Mouse (Mus musculus): ENCODE results near the gene Bcas3. TPM values are rescaled to one million over a fixed set of nuclear protein-coding genes. Genes with fewer than 3 reads are reported as not detected.

Bcas3 gene
- polyA plus RNA-seq, 1 experiment from 2014 or later: 29.7 TPM

DNA sequence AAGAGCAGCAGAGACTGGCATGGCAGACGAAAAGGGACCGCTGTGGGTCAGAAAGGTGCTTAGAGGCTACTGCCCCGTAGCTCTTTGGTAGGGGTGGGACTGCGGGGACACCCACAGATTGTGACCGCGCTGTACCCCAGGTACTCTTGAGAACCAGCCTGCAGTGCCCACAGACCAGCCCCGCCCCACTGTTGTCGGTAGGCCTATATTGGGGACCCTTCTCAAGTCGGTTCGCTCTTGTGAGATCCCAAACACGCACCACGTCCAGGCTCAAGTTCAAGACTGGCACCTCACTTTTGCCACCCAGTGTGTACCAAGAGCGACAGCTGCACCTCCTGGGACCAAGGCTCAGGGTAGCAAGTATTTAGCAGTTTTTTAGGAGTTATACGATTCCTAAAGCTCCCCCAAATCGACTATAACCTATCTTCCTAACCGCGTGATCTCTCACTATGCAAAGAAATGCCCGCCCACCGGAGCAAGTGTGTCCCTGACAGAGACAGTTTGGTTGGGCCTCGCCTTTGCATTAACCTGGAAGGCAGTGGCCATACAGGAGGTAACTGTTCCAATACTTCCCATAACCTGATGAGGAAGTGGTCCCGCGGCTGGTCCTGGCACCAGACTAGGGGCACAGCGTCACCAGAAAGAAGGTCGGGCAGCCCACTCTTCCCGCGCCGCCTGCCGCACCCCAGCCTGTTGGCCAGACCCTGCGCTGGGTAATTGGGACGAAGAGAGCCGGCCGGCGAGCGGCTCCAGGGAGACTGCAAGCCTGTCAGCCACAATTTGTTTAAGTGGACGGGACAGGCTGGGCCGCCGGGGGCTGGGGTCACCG, 475.9 kb downstream of the Bcas3 start:
- peaks cover 45% of the 10 kb centered on the region for H3K27me3 ChIP-seq (replicated peaks; ENCODE audit: control insufficient read depth, insufficient read depth, low read length)

DNA sequence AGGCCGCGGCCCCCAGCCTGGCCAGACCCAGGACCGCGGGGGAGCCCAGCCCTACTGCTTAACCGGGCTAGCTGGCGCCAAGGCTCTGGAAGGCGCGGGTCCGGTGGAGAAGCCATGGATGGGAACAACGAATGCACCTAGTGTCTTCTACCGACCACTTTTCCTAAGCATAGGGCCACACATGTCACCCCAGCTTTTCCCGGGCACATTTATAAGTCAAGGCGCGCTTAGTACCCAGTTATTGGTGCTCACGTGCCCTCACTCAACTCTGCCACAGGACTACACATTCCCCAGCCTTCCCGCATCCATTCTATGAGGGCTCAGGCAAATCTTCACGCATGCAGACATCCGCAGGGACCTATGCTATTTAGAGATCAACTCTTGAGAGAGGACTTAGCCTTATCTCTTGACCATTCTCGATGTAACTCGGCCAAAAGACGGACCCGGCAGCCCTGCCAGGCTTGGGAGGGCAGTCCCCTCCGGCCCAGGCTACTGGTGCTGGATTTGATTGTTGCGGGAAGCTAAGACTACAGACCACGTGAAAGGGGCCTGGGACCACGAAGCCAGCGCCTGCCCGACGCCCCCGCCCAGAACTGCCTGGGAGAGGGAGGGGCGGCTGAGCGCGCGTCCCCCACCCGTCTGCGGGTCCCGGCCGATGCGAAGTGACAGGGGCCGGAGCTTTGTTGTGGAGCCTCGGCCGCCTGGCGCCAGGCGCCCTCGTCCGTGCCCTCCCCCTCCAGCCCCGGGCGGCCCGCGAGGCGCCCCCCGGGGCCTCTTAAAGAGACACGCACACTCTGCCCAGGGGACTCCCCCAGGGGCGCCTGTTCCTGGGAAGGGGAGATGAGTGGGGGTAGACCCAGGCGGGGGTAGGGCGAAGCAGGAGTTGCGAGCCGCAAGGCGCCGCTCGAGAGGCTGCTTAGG, 476.8 kb downstream of the Bcas3 start:
- WGBS: under 1% methylated on average over 59 of the region's 61 CpGs
- Histone ChIP-seq H3K36me3 (ENCODE audit: control insufficient read depth, insufficient read depth, low read length) (no peaks in the 10 kb centered on the region), H3K27me3 (replicated peaks; ENCODE audit: control insufficient read depth, insufficient read depth, low read length) (peaks cover 45% of the 10 kb centered on the region), H3K9me3 (ENCODE audit: control insufficient read depth, low read length) (no peaks in the 10 kb centered on the region), H3K4me3 (ENCODE audit: low read length) (peak overlapping the region; percentile 25), H3K9ac (ENCODE audit: low read depth, low read length) (0 out of 2 replicates have a peak overlapping the region, but pooled peaks have one; percentile 40), H3K27ac (ENCODE audit: low read depth, low read length) (no peak overlapping the region), H3K4me1 (ENCODE audit: control insufficient read depth, insufficient read depth, low read depth, low read length) (peaks cover 17% of the 10 kb centered on the region), H3K4me2 (ENCODE audit: low read length) (peak overlapping the region; percentile 46)
- ATAC-seq: no peak

More for the DNA sequence above, 475.9 kb downstream of the Bcas3 start:
- Histone ChIP-seq H3K9ac (ENCODE audit: low read depth, low read length) (no peak overlapping the region), H3K27ac (ENCODE audit: low read depth, low read length) (no peak overlapping the region), H3K9me3 (ENCODE audit: control insufficient read depth, low read length) (no peaks in the 10 kb centered on the region), H3K36me3 (ENCODE audit: control insufficient read depth, insufficient read depth, low read length) (no peaks in the 10 kb centered on the region), H3K4me2 (ENCODE audit: low read length) (no peak overlapping the region), H3K4me1 (ENCODE audit: control insufficient read depth, insufficient read depth, low read depth, low read length) (peaks cover 17% of the 10 kb centered on the region), H3K4me3 (ENCODE audit: low read length) (no peak overlapping the region)
- no peak for ATAC-seq
- WGBS: 6% methylated on average over 38 of the region's 38 CpGs

DNA sequence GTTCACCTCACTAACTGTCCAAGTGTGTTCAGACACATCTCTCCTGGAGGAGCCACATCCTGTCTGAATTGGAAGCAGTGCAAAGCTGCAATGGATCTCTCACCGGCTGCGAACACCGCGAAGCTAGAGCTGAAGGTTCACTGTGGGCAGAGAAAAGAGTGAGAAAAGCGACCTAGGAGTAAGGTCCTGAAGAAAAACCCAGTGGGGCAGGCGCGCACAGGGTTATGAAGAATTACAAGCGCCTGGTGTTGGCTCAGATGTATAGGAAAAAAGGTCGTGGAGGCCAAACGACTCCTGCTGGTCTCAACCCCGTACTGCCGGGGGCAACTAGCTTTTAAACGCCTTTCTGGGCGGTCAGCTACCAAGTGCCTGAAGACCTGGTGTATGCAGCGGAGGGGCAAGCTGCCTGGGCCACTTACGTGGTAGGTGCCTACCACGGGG, 478.0 kb downstream of the Bcas3 start:
- Histone ChIP-seq H3K4me2 (ENCODE audit: low read length) (no peak overlapping the region), H3K9me3 (ENCODE audit: control insufficient read depth, low read length) (no peaks in the 10 kb centered on the region), H3K27ac (ENCODE audit: low read depth, low read length) (no peak overlapping the region), H3K9ac (ENCODE audit: low read depth, low read length) (no peak overlapping the region), H3K36me3 (ENCODE audit: control insufficient read depth, insufficient read depth, low read length) (no peaks in the 10 kb centered on the region), H3K4me1 (ENCODE audit: control insufficient read depth, insufficient read depth, low read depth, low read length) (peaks cover 17% of the 10 kb centered on the region), H3K27me3 (replicated peaks; ENCODE audit: control insufficient read depth, insufficient read depth, low read length) (peaks cover 46% of the 10 kb centered on the region), H3K4me3 (ENCODE audit: low read length) (no peak overlapping the region)
- WGBS: 4% methylated on average over 17 of the region's 17 CpGs
- ATAC-seq: no peak

DNA sequence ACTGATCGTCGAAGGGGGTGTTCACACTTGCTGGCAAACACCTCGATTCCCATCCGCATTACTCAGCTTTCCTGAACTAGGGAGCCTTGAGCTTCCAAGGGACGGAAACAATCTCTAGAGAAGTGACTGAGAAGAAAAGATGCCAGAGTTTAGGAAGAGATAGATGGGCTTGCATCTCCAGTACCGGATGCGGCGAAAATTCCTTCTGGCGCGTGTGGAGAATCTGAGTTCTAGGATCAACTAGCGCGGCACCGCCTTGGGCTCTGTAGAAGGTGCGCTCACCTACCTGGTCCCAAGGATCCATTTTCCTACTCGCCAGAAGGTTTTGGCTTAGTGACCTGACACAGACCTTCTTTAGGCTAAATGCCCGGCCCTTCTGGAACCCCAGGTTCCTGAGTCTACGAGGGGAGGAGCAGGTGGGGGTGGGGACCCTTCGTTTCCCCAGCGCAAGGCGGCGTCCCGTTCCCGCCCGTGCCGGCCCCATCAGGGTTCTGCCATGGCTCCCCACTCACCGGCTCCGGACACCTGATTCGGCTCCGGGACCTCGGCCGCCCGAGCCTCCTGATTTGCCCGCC, 478.8 kb downstream of the Bcas3 start:
- H3K27me3 ChIP-seq (replicated peaks; ENCODE audit: control insufficient read depth, insufficient read depth, low read length): peaks cover 42% of the 10 kb centered on the region
- peak overlapping the region; percentile 44 for H3K4me3 ChIP-seq (ENCODE audit: low read length)
- H3K4me1 ChIP-seq (ENCODE audit: control insufficient read depth, insufficient read depth, low read depth, low read length): peaks cover 17% of the 10 kb centered on the region
- no peak overlapping the region for H3K9ac ChIP-seq (ENCODE audit: low read depth, low read length)
- H3K9me3 ChIP-seq (ENCODE audit: control insufficient read depth, low read length): no peaks in the 10 kb centered on the region
- H3K27ac ChIP-seq (ENCODE audit: low read depth, low read length): no peak overlapping the region
- WGBS: 1% methylated on average over 25 of the region's 33 CpGs
- ATAC-seq: no peak
- no peaks in the 10 kb centered on the region for H3K36me3 ChIP-seq (ENCODE audit: control insufficient read depth, insufficient read depth, low read length)
- peak overlapping the region; percentile 63 for H3K4me2 ChIP-seq (ENCODE audit: low read length)

DNA sequence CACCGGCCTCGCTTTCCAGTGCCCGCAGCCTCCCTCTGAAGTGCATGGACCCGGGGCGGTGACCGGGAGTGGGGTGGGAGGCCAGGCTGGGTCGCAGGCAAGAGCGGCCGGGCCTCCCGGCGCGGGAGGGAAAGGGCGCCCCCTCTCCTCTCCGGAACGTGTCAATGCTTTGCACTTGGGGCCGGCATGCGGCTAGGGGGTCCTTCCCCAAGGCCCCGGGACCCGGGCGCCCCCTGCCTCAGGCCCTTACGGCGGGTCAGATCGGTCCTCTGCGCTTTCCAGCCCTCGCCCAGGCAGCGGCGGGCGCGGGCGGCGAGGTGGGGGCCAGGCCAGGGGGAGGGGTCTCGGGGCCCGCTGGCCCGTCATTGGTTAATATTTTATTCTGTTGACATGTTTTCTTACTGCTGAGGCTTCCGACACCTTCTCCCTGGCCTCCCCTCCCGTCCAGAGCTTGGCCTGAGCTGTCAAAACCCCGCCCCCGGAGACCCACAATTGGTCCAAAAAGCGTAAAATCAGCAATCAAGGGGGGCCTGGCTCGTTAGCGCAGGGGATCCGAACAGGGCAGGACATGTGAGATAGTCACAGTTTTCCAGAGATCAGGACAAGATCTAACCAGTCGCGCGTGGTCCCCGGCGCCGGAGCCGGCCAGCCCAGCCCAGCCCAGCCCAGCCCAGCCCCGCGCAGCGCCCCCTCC, 479.4 kb downstream of the Bcas3 start, which contains the start of gene Tbx2:
TSS of gene Tbx2 (plus strand) at position 321 of the 694 bp plus-strand sequence.
- under 1% methylated on average over 31 of the region's 52 CpGs for WGBS
- peaks cover 35% of the 10 kb centered on the region for H3K27me3 ChIP-seq (replicated peaks; ENCODE audit: control insufficient read depth, insufficient read depth, low read length)
- no peak within 1 kb of the TSS for H3K27ac ChIP-seq (ENCODE audit: low read depth, low read length)
- H3K9me3 ChIP-seq (ENCODE audit: control insufficient read depth, low read length): no peaks in the 10 kb centered on the region
- peaks cover 17% of the 10 kb centered on the region for H3K4me1 ChIP-seq (ENCODE audit: control insufficient read depth, insufficient read depth, low read depth, low read length)
- peak within 1 kb of the TSS; percentile 63 for H3K4me2 ChIP-seq (ENCODE audit: low read length)
- H3K4me3 ChIP-seq (ENCODE audit: low read length): peak within 1 kb of the TSS; percentile 44
- H3K9ac ChIP-seq (ENCODE audit: low read depth, low read length): peak within 1 kb of the TSS; percentile 42
- no peaks in the 10 kb centered on the region for H3K36me3 ChIP-seq (ENCODE audit: control insufficient read depth, insufficient read depth, low read length)
- peak; percentile 49 for ATAC-seq

DNA sequence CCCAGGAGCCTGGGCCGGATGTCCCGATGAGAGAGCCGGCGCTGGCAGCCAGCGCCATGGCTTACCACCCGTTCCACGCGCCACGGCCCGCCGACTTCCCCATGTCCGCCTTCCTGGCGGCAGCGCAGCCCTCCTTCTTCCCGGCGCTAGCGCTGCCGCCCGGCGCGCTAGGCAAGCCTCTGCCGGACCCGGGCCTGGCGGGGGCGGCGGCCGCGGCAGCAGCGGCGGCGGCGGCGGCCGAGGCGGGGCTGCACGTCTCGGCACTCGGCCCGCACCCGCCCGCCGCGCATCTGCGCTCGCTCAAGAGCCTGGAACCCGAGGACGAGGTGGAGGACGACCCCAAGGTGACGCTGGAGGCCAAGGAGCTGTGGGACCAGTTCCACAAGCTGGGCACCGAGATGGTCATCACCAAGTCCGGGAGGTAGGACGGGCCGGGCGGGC, 480.1 kb downstream of the Bcas3 start:
- no peak for ATAC-seq
- peak overlapping the region; percentile 44 for H3K4me3 ChIP-seq (ENCODE audit: low read length)

DNA sequence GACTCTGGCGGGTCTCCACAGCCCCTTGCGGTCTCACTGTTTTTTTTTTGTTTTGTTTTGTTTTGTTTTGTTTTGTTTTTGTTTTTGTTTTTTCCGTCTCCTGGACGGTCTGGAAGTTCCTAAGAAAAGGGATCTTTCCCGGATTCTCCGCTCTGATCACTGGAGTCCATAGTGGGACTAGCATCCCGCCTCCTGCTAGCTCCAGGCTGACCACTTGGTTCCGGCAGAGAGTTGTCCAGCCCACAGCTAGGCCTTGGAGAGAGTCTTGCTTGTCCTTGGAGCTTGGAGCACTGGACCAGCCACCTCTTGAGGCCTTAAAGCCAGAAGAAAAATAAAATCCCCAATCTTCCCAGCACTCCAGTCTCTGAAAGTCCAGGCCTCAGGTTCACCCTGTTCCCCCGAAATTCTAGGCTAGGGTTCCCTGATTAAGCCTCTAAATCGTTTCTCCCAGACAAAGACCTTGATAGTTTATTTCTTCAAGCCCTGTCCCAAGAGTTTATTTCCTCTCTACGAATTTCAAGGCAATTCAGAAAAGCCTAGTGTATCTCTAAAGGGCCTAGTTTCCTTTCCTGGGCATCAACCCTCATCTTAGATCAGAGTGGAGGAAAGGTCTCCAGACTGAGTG, 480.9 kb downstream of the Bcas3 start:
- H3K4me3 ChIP-seq (ENCODE audit: low read length): peak overlapping the region; percentile 0; the same call in 1 of the 2 replicates
- no peak overlapping the region; the same call in 1 of the 2 replicates for H3K4me2 ChIP-seq (ENCODE audit: low read length)
- no peak overlapping the region for H3K27ac ChIP-seq (ENCODE audit: low read depth, low read length)
- H3K9me3 ChIP-seq (ENCODE audit: control insufficient read depth, low read length): no peaks in the 10 kb centered on the region
- ATAC-seq: no peak
- H3K9ac ChIP-seq (ENCODE audit: low read depth, low read length): no peak overlapping the region
- H3K4me1 ChIP-seq (ENCODE audit: control insufficient read depth, insufficient read depth, low read depth, low read length): peaks cover 20% of the 10 kb centered on the region
- H3K27me3 ChIP-seq (replicated peaks; ENCODE audit: control insufficient read depth, insufficient read depth, low read length): peaks cover 28% of the 10 kb centered on the region
- H3K36me3 ChIP-seq (ENCODE audit: control insufficient read depth, insufficient read depth, low read length): no peaks in the 10 kb centered on the region
- 5% methylated on average over 11 of the region's 11 CpGs for WGBS

More for the DNA sequence above, 480.1 kb downstream of the Bcas3 start:
- WGBS: under 1% methylated on average over 35 of the region's 54 CpGs
- no peaks in the 10 kb centered on the region for H3K36me3 ChIP-seq (ENCODE audit: control insufficient read depth, insufficient read depth, low read length)
- H3K4me1 ChIP-seq (ENCODE audit: control insufficient read depth, insufficient read depth, low read depth, low read length): peaks cover 20% of the 10 kb centered on the region
- H3K4me2 ChIP-seq (ENCODE audit: low read length): peak overlapping the region; percentile 63
- no peaks in the 10 kb centered on the region for H3K9me3 ChIP-seq (ENCODE audit: control insufficient read depth, low read length)
- H3K27me3 ChIP-seq (replicated peaks; ENCODE audit: control insufficient read depth, insufficient read depth, low read length): peaks cover 28% of the 10 kb centered on the region
- H3K9ac ChIP-seq (ENCODE audit: low read depth, low read length): peak overlapping the region; percentile 42
- no peak overlapping the region for H3K27ac ChIP-seq (ENCODE audit: low read depth, low read length)

DNA sequence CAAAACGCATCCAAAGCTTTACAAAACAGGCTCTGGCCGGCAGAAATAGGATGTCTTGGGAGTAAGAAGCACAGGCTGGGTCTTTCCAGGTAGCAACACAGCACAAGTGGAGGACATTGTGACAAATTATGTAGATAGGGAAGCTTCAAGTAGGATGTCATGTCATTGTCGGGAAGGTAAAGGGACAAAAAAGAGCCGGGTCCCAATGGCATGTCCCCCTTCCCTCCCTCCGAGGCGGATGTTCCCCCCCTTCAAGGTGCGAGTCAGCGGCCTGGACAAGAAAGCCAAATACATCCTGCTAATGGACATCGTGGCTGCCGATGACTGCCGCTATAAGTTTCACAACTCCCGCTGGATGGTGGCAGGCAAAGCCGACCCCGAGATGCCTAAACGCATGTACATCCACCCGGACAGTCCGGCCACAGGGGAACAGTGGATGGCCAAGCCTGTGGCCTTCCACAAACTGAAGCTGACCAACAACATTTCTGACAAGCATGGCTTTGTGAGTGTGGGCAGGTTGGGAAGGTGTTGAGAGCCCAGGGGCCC, 481.5 kb downstream of the Bcas3 start:
- no peak overlapping the region for H3K9ac ChIP-seq (ENCODE audit: low read depth, low read length)
- 6% methylated on average over 17 of the region's 17 CpGs for WGBS
- no peak overlapping the region for H3K27ac ChIP-seq (ENCODE audit: low read depth, low read length)
- H3K4me1 ChIP-seq (ENCODE audit: control insufficient read depth, insufficient read depth, low read depth, low read length): peaks cover 20% of the 10 kb centered on the region
- peaks cover 31% of the 10 kb centered on the region for H3K27me3 ChIP-seq (replicated peaks; ENCODE audit: control insufficient read depth, insufficient read depth, low read length)
- H3K4me3 ChIP-seq (ENCODE audit: low read length): no peak overlapping the region
- no peaks in the 10 kb centered on the region for H3K9me3 ChIP-seq (ENCODE audit: control insufficient read depth, low read length)
- no peak for ATAC-seq
- H3K36me3 ChIP-seq (ENCODE audit: control insufficient read depth, insufficient read depth, low read length): no peaks in the 10 kb centered on the region
- no peak overlapping the region for H3K4me2 ChIP-seq (ENCODE audit: low read length)
